Mouse (Mus musculus): ENCODE results near the gene Grk6. TPM values are rescaled to one million over a fixed set of nuclear protein-coding genes. Genes with fewer than 3 reads are reported as not detected.
A peak's percentile ranks its signal among the peaks of the same experiment; 100 is the strongest.

Grk6 gene
- polyA plus RNA-seq, 1 experiment from 2014 or later, result 26.9 TPM

- no peak overlapping the region for H3K27ac ChIP-seq
- H3K4me1 ChIP-seq, result peaks cover 9% of the 10 kb centered on the region
- no peaks in the 10 kb centered on the region for H3K9me3 ChIP-seq (replicated peaks)
- no peak for ATAC-seq
- H3K4me2 ChIP-seq, result no peak overlapping the region
- no peaks in the 10 kb centered on the region for H3K36me3 ChIP-seq (ENCODE audit: poor library complexity, severe bottlenecking)
- H3K4me3 ChIP-seq, result no peak overlapping the region
- WGBS, result 78% methylated on average over 7 of the region's 7 CpGs
- H3K9ac ChIP-seq, result no peak overlapping the region
- peaks cover 9% of the 10 kb centered on the region; the same call in 1 of the 2 replicates for H3K27me3 ChIP-seq
Measured at GRCm38 (mm10) chr13:55411826-55412225, 33.0 kb upstream of the Grk6 start.

GRCm38 (mm10) chr13:55412643-55413307 lies 32.1 kb upstream of the Grk6 start:
- Histone ChIP-seq H3K9ac (no peak overlapping the region), H3K36me3 (ENCODE audit: poor library complexity, severe bottlenecking) (no peaks in the 10 kb centered on the region), H3K9me3 (replicated peaks) (no peaks in the 10 kb centered on the region), H3K4me3 (no peak overlapping the region), H3K4me2 (no peak overlapping the region), H3K27me3 (peaks cover 12% of the 10 kb centered on the region; the same call in 1 of the 2 replicates), H3K4me1 (peaks cover 9% of the 10 kb centered on the region), H3K27ac (no peak overlapping the region)
- 82% methylated on average over 13 of the region's 13 CpGs for WGBS
- no peak for ATAC-seq

- H3K9me3 ChIP-seq (replicated peaks), result no peaks in the 10 kb centered on the region
- H3K27me3 ChIP-seq, result peaks cover 17% of the 10 kb centered on the region; the same call in 1 of the 2 replicates
- H3K4me3 ChIP-seq, result no peak overlapping the region
- peaks cover 15% of the 10 kb centered on the region for H3K4me1 ChIP-seq
- H3K27ac ChIP-seq, result no peak overlapping the region
- H3K36me3 ChIP-seq (ENCODE audit: poor library complexity, severe bottlenecking), result no peaks in the 10 kb centered on the region
- 83% methylated on average over 12 of the region's 12 CpGs for WGBS
- no peak overlapping the region for H3K4me2 ChIP-seq
- H3K9ac ChIP-seq, result no peak overlapping the region
- ATAC-seq, result no peak
Measured at GRCm38 (mm10) chr13:55413333-55413732, 31.5 kb upstream of the Grk6 start.

GRCm38 (mm10) chr13:55414743-55415380 lies 30.0 kb upstream of the Grk6 start, which contains the start of gene Pfn3:
Gene Pfn3 (minus strand): TSS chr13:55415232.
- 8% methylated on average over 41 of the region's 41 CpGs for WGBS
- Histone ChIP-seq H3K9me3 (replicated peaks) (no peaks in the 10 kb centered on the region), H3K9ac (peak within 1 kb of the TSS; percentile 66), H3K27ac (no peak within 1 kb of the TSS), H3K4me3 (peak within 1 kb of the TSS; percentile 36), H3K4me2 (peak within 1 kb of the TSS; percentile 66), H3K36me3 (ENCODE audit: poor library complexity, severe bottlenecking) (no peaks in the 10 kb centered on the region), H3K27me3 (peaks cover 31% of the 10 kb centered on the region), H3K4me1 (peaks cover 16% of the 10 kb centered on the region)
- peak; percentile 77 for ATAC-seq

GRCm38 (mm10) chr13:55418004-55418403 lies 26.9 kb upstream of the Grk6 start:
- Histone ChIP-seq H3K27me3 (peaks cover 59% of the 10 kb centered on the region), H3K4me1 (peaks cover 29% of the 10 kb centered on the region), H3K36me3 (ENCODE audit: poor library complexity, severe bottlenecking) (no peaks in the 10 kb centered on the region), H3K27ac (no peak overlapping the region), H3K4me2 (peak overlapping the region; percentile 35), H3K9me3 (replicated peaks) (no peaks in the 10 kb centered on the region), H3K4me3 (no peak overlapping the region), H3K9ac (no peak overlapping the region)
- ATAC-seq, result peak; percentile 67
- 13% methylated on average over 12 of the region's 12 CpGs for WGBS

- H3K27me3 ChIP-seq, result peaks cover 52% of the 10 kb centered on the region
- no peak overlapping the region for H3K9ac ChIP-seq
- peaks cover 29% of the 10 kb centered on the region for H3K4me1 ChIP-seq
- ATAC-seq, result no peak
- H3K36me3 ChIP-seq (ENCODE audit: poor library complexity, severe bottlenecking), result no peaks in the 10 kb centered on the region
- no peak overlapping the region for H3K4me2 ChIP-seq
- H3K27ac ChIP-seq, result no peak overlapping the region
- WGBS, result 85% methylated on average over 5 of the region's 5 CpGs
- no peak overlapping the region for H3K4me3 ChIP-seq
- no peaks in the 10 kb centered on the region for H3K9me3 ChIP-seq (replicated peaks)
Measured at GRCm38 (mm10) chr13:55419142-55419541, 25.7 kb upstream of the Grk6 start.

- no peak for ATAC-seq
- H3K9me3 ChIP-seq (replicated peaks), result no peaks in the 10 kb centered on the region
- H3K27ac ChIP-seq, result no peak overlapping the region
- no peaks in the 10 kb centered on the region for H3K36me3 ChIP-seq (ENCODE audit: poor library complexity, severe bottlenecking)
- H3K4me3 ChIP-seq, result peak overlapping the region; percentile 25
- 33% methylated on average over 51 of the region's 51 CpGs for WGBS
- no peak overlapping the region for H3K9ac ChIP-seq
- peaks cover 21% of the 10 kb centered on the region for H3K4me1 ChIP-seq
- H3K27me3 ChIP-seq, result peaks cover 52% of the 10 kb centered on the region
- peak overlapping the region; percentile 49; the same call in 1 of the 2 replicates for H3K4me2 ChIP-seq
Measured at GRCm38 (mm10) chr13:55420018-55420932, 24.6 kb upstream of the Grk6 start.

GRCm38 (mm10) chr13:55420933-55421800 lies 23.7 kb upstream of the Grk6 start:
- Histone ChIP-seq H3K4me2 (peak overlapping the region; percentile 49), H3K27me3 (peaks cover 52% of the 10 kb centered on the region), H3K9me3 (replicated peaks) (no peaks in the 10 kb centered on the region), H3K4me3 (peak overlapping the region; percentile 25), H3K4me1 (peaks cover 20% of the 10 kb centered on the region), H3K27ac (no peak overlapping the region), H3K36me3 (ENCODE audit: poor library complexity, severe bottlenecking) (no peaks in the 10 kb centered on the region), H3K9ac (0 out of 2 replicates have a peak overlapping the region, but pooled peaks have one; percentile 41)
- 11% methylated on average over 35 of the region's 35 CpGs for WGBS
- peak; percentile 75 for ATAC-seq

- Histone ChIP-seq H3K4me1 (peaks cover under 1% of the 10 kb centered on the region; the same call in 1 of the 2 replicates), H3K27me3 (peaks cover 11% of the 10 kb centered on the region), H3K36me3 (ENCODE audit: poor library complexity, severe bottlenecking) (no peaks in the 10 kb centered on the region), H3K27ac (no peak within 1 kb of the TSS), H3K4me3 (no peak within 1 kb of the TSS), H3K9ac (no peak within 1 kb of the TSS), H3K4me2 (no peak within 1 kb of the TSS), H3K9me3 (replicated peaks) (no peaks in the 10 kb centered on the region)
- no peak for ATAC-seq
- WGBS, result 89% methylated on average over 10 of the region's 10 CpGs
Measured at GRCm38 (mm10) chr13:55426613-55427012, 18.3 kb upstream of the Grk6 start, which contains the start of gene F12. Gene F12 (minus strand): TSS chr13:55426793.

GRCm38 (mm10) chr13:55429226-55429888 lies 15.5 kb upstream of the Grk6 start:
- Histone ChIP-seq H3K9me3 (replicated peaks) (no peaks in the 10 kb centered on the region), H3K4me2 (no peak overlapping the region), H3K4me3 (no peak overlapping the region), H3K27ac (no peak overlapping the region), H3K27me3 (no peaks in the 10 kb centered on the region), H3K9ac (no peak overlapping the region), H3K36me3 (ENCODE audit: poor library complexity, severe bottlenecking) (no peaks in the 10 kb centered on the region), H3K4me1 (no peaks in the 10 kb centered on the region)
- ATAC-seq, result no peak
- WGBS, result 80% methylated on average over 12 of the region's 12 CpGs

- Histone ChIP-seq H3K4me1 (no peaks in the 10 kb centered on the region), H3K9me3 (replicated peaks) (no peaks in the 10 kb centered on the region), H3K4me3 (no peak overlapping the region), H3K9ac (no peak overlapping the region), H3K4me2 (no peak overlapping the region), H3K27ac (no peak overlapping the region), H3K27me3 (no peaks in the 10 kb centered on the region), H3K36me3 (ENCODE audit: poor library complexity, severe bottlenecking) (no peaks in the 10 kb centered on the region)
- 93% methylated on average over 2 of the region's 2 CpGs for WGBS
- ATAC-seq, result no peak
Measured at GRCm38 (mm10) chr13:55430566-55430965, 14.3 kb upstream of the Grk6 start.

All from forebrain, embryonic 13.5 days (tissue).